Mouse (Mus musculus) hindbrain, embryonic 14.5 days (tissue): ENCODE data around the gene Bcas1. TPM values are rescaled to one million over a fixed set of nuclear protein-coding genes. Genes with fewer than 3 reads are reported as not detected.

Source experiments
- polyA plus RNA-seq: library from polyadenylated mRNA; unstranded; fragments of >200 nt; fragmentation: Nextera tagmentation; extraction: Ambion mirVana; gene quantifications from 2 replicates; pipeline ENCODE4 v1.2.1, GENCODE M21; 2014

Bcas1 gene
- polyA plus RNA-seq, 1 experiment from 2014 or later, result 15.4 TPM

Other genes with a start within 250 kb of the Bcas1 start
- 148 and 156 TPM in 2 replicates for gene Pfdn4, start 68.6 kb upstream of the Bcas1 start, polyA plus RNA-seq
- gene Cyp24a1, start 69.3 kb upstream of the Bcas1 start, polyA plus RNA-seq, result 0.05 TPM in 2 replicates
- gene 4930470P17Rik, start 174.2 kb upstream of the Bcas1 start, polyA plus RNA-seq, result 0.13 and 0.14 TPM in 2 replicates